Mouse (Mus musculus) E14TG2a.4 (cell line): ENCODE data around the gene Ntn1.

Source experiments
- CTCF ChIP-seq: conservative IDR thresholded peaks from 2 replicates; pipeline ENCODE4 v1.5.1; 2014; ENCODE audit warnings: low read length
- POU5F1 ChIP-seq: IDR thresholded peaks from 2 replicates; pipeline ENCODE4 v1.6.1; 2014; ENCODE audit warnings: low read length, borderline replicate concordance

DNA sequence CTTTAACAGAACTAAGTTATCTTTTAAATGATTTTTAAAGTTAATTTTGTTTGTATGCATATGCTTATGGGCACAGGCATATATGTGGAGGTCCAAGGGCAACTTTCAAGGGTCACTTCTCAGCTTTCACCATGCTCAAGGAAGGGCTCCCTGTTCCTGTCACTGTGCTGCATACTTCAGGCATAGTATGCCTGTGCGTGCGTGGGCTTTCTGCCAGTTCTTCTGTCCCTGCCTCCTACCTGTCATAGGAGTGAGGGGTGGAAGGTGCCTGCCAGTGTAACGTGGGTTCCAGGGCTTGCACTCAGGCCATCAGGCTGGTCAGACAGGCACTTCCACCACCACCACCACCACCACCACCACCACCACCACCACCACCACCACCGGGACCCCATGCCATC is 228.0 kb downstream of the Ntn1 start:
- TF ChIP-seq CTCF (no peak), POU5F1 (no peak)
